Mouse (Mus musculus) spleen, adult 2 months (tissue): ENCODE results near the gene Heatr5a.

Experiments used
- CTCF ChIP-seq: fragments of 200-500 bp; IDR thresholded peaks from 2 replicates; pipeline ENCODE4 v1.5.1; 2011; ENCODE audit warnings: mild to moderate bottlenecking, inconsistent platforms; ENCODE audit not compliant: insufficient read depth, insufficient read length, insufficient replicate concordance; ENCODE audit errors: extremely low read depth
- POLR2A ChIP-seq: fragments of 200-500 bp; IDR thresholded peaks from 2 replicates; pipeline ENCODE4 v1.6.1; 2011; ENCODE audit warnings: low read depth, low read length, inconsistent platforms

DNA sequence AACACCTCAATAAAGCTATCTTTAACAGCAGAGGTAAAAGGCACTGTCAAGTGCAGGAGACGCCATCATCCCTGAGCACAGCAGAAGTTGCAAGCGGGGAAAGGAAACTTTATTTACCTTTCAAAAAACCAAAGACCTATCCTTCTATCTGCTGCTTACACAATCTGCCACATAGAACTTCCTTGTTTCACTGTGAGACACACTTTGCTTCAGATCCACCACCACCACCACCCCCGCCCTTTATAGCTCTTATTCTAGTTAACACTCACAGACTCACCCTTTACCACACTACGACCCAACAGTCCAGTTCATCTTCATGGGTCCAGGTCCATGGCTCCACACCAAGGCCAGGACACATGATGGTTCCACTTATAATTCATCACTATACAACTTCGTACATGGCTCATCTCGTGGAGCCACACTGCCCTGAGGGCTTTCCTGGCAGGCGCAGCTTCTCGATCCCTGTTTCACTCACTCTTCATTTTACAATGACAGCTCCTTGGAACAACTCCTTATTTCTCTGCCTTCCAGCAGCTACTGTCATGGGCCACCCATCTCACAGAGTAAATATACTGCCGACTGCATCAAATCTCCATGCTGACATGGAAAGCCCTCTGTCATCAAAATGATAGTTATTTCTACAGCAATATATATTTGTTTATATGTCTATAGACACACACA, 3.1 kb downstream of the Heatr5a start:
- no peak for TF ChIP-seq POLR2A
- TF ChIP-seq CTCF: no peak
